Mouse (Mus musculus) kidney, adult 2 months (tissue): ENCODE measurements at regions not wholly inside any gene's neighbourhood (a gene's known extent, or its start where the extent isn't known, plus 50 kb on each side); places are given as distances from the start of the nearest gene placed in this dataset.

ENCODE experiments used
- DNase-seq: peaks from one replicate; pipeline ENCODE4 v3.0.0; 2021
- H3K27ac ChIP-seq: fragments of 200-500 bp; 2 replicates; pipeline ENCODE4 v1.5.1; 2012; ENCODE audit warnings: low read depth, low read length, control low read depth, inconsistent platforms; ENCODE audit not compliant: insufficient read depth
- H3K27me3 ChIP-seq: fragments of 200-500 bp; replicated peaks from 2 replicates; pipeline ENCODE4 v1.6.1; 2012; ENCODE audit warnings: mild to moderate bottlenecking, moderate library complexity, low read length, inconsistent platforms; ENCODE audit not compliant: control insufficient read depth, insufficient read depth
- H3K36me3 ChIP-seq: fragments of 200-500 bp; 2 replicates; pipeline ENCODE4 v1.6.1; 2012; ENCODE audit warnings: mild to moderate bottlenecking, moderate library complexity, low read length, inconsistent platforms; ENCODE audit not compliant: control insufficient read depth, insufficient read depth
- H3K4me1 ChIP-seq: fragments of 200-500 bp; 2 replicates; pipeline ENCODE4 v1.6.1; 2011; ENCODE audit warnings: low read length; ENCODE audit not compliant: control insufficient read depth, insufficient read depth
- H3K4me3 ChIP-seq: fragments of 200-500 bp; 2 replicates; pipeline ENCODE4 v1.5.1; 2011; ENCODE audit warnings: mild to moderate bottlenecking, low read depth, low read length, control low read depth; ENCODE audit not compliant: insufficient read depth
- CTCF ChIP-seq: fragments of 200-500 bp; conservative IDR thresholded peaks from 2 replicates; pipeline ENCODE4 v1.5.1; 2011; ENCODE audit warnings: low read depth, mild to moderate bottlenecking, control low read depth, low read length, moderate library complexity, mixed read lengths; ENCODE audit not compliant: insufficient read depth, insufficient read length
- POLR2A ChIP-seq: fragments of 200-500 bp; IDR thresholded peaks from one replicate; pipeline ENCODE4 v1.6.1; 2011; ENCODE audit warnings: low read depth, low read length, control low read depth
- WGBS: fragments of 180-500 bp; shearing (Covaris S2); methylation state at CpG from one replicate; pipeline ENCODE4 v1.1.7; 2018; 5-methylcytosine and 5-hydroxymethylcytosine counted together

DNA sequence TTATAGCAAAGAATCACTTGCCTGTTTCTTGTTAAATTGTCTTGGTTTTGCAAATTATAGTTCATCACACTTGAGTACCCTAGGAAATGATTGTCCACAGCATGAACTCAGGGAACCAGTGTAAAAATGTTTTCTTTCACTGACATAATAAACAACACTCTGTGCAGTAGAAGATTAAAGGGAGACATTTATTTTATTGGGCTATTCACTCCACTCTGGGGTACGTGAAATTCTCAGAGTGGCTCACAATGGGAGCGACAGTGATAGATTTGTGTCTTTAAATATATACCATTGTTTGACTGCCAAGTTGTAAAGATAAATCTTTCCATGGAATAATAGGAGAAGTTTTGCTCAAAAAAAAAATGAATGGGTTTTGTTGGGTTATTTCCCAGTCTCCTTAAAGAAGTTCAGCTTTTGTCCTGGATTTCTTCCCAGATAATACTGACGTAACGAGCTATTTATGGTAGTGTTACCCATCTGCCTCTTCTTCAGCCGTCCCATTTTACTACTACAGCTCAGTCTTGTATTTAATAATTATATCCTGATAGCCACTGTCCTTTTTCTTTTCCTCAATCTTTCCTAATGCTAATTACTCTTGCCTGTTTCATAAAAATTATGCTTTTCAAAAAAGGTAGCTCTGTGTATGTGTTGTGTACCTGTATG is 1911.3 kb downstream of the Cntnap5b start:
- 35% methylated on average over 5 of the region's 5 CpGs for WGBS

DNA sequence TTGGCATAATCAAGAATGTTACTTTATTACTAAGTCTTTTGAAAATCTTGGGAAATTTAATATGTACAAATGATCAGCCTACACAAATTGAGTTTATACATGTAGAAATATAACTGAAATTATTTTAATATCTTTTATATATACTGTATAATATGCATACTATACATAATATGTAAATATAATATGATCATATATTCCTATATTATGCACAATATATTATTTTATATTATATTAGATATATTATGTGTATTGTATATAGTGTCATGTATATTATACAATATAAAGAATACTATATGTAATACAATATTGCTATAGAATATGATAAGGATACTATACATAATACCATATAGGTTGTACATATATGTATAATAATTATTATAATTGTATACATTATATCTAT is 1912.4 kb downstream of the Cntnap5b start:
- Histone ChIP-seq H3K36me3 (no peaks in the 10 kb centered on the region), H3K27me3 (no peaks in the 10 kb centered on the region)

More for the DNA sequence above, 1911.3 kb downstream of the Cntnap5b start:
- no peaks in the 10 kb centered on the region for H3K4me1 ChIP-seq
- H3K27ac ChIP-seq, result no peak overlapping the region
- DNase-seq, result peak; percentile 3
- no peak overlapping the region for H3K4me3 ChIP-seq
- TF ChIP-seq CTCF (no peak), POLR2A (no peak)
- no peaks in the 10 kb centered on the region for H3K36me3 ChIP-seq
- no peaks in the 10 kb centered on the region for H3K27me3 ChIP-seq

More for the DNA sequence above, 1912.4 kb downstream of the Cntnap5b start:
- no peak overlapping the region for H3K4me3 ChIP-seq
- no peaks in the 10 kb centered on the region for H3K4me1 ChIP-seq
- H3K27ac ChIP-seq, result no peak overlapping the region
- TF ChIP-seq POLR2A (no peak), CTCF (no peak)
- no peak for DNase-seq
